Mouse (Mus musculus): ENCODE results near the gene Pcgf5. TPM values are rescaled to one million over a fixed set of nuclear protein-coding genes. Genes with fewer than 3 reads are reported as not detected.

Gene Pcgf5
- polyA plus RNA-seq, 1 experiment: 19.0 TPM

GRCm38 (mm10) chr19:36495555-36495954, 147.4 kb downstream of the Pcgf5 start:
- Histone ChIP-seq H3K27ac (replicated peaks; ENCODE audit: low read depth, low read length) (no peak overlapping the region), H3K4me3 (ENCODE audit: insufficient read depth, low read depth, low read length) (no peak overlapping the region), H3K4me1 (ENCODE audit: control insufficient read depth, insufficient read depth, insufficient read length, low read length) (no peaks in the 10 kb centered on the region)

- Histone ChIP-seq H3K27ac (replicated peaks; ENCODE audit: low read depth, low read length) (no peak overlapping the region), H3K4me1 (ENCODE audit: control insufficient read depth, insufficient read depth, insufficient read length, low read length) (no peaks in the 10 kb centered on the region), H3K4me3 (ENCODE audit: insufficient read depth, low read depth, low read length) (no peak overlapping the region)
Observed at GRCm38 (mm10) chr19:36496532-36496931, 148.4 kb downstream of the Pcgf5 start.

- no peaks in the 10 kb centered on the region for H3K4me1 ChIP-seq (ENCODE audit: control insufficient read depth, insufficient read depth, insufficient read length, low read length)
- H3K27ac ChIP-seq (replicated peaks; ENCODE audit: low read depth, low read length): no peak overlapping the region
- no peak overlapping the region for H3K4me3 ChIP-seq (ENCODE audit: insufficient read depth, low read depth, low read length)
Observed at GRCm38 (mm10) chr19:36497067-36497466, 149.0 kb downstream of the Pcgf5 start.

GRCm38 (mm10) chr19:36497744-36498143, 149.6 kb downstream of the Pcgf5 start:
- H3K27ac ChIP-seq (replicated peaks; ENCODE audit: low read depth, low read length): no peak overlapping the region
- H3K4me1 ChIP-seq (ENCODE audit: control insufficient read depth, insufficient read depth, insufficient read length, low read length): no peaks in the 10 kb centered on the region
- no peak overlapping the region for H3K4me3 ChIP-seq (ENCODE audit: insufficient read depth, low read depth, low read length)

- H3K4me3 ChIP-seq (ENCODE audit: insufficient read depth, low read depth, low read length): no peak overlapping the region
- H3K4me1 ChIP-seq (ENCODE audit: control insufficient read depth, insufficient read depth, insufficient read length, low read length): no peaks in the 10 kb centered on the region
- no peak overlapping the region for H3K27ac ChIP-seq (replicated peaks; ENCODE audit: low read depth, low read length)
Observed at GRCm38 (mm10) chr19:36504716-36505115, 156.6 kb downstream of the Pcgf5 start.

Other genes with a start within 250 kb of the Pcgf5 start
- gene Ankrd1, start 228.2 kb upstream of the Pcgf5 start, polyA plus RNA-seq (2012; ENCODE audit: insufficient read depth, insufficient read length, missing spikeins): not detected in 2 replicates
- gene Hectd2, start 206.3 kb downstream of the Pcgf5 start, polyA plus RNA-seq (2012; ENCODE audit: insufficient read depth, insufficient read length, missing spikeins): 0.33 and 0.99 TPM in 2 replicates

Data from brown adipose tissue, adult 24 weeks (tissue).